Mouse (Mus musculus): ENCODE results near the gene Galnt6.

Gene Galnt6

DNA sequence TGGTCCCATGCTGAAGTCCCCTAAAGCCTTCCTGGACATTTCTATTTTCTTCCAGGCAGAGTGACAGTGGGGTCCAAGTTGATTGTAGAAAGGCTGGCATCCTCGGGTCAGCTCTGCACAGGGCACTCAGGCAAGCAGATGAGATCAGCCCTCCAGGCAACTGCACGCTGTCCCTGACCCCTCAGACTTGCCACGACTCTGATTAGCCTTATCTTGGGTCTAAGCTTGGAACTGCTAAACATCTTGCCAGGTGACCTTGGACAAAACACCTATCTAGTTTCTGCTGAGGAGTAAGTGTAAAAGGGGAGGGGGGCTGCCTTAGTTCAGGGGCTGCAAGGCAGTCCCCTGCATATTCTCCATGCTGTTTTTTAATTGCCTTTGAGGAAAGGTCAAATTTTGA lies 37.2 kb downstream of the Galnt6 start:
- Histone ChIP-seq H3K27me3 (ENCODE audit: control insufficient read depth, insufficient read depth, low read length, poor library complexity, severe bottlenecking) (no peaks in the 10 kb centered on the region), H3K36me3 (ENCODE audit: control insufficient read depth, insufficient read depth, low read length, poor library complexity, severe bottlenecking) (peaks cover 4% of the 10 kb centered on the region; the same call in 1 of the 2 replicates)
- DNase-seq (ENCODE audit: low read depth, low spot score) = no peak

GRCm38 (mm10) chr15:100687430-100687971 lies 41.7 kb downstream of the Galnt6 start, which contains the start of gene Cela1:
TSS of gene Cela1 (minus strand) at chr15:100687921.
- H3K36me3 ChIP-seq (ENCODE audit: control insufficient read depth, insufficient read depth, low read length, poor library complexity, severe bottlenecking) = no peaks in the 10 kb centered on the region
- no peak for DNase-seq (ENCODE audit: low read depth, low spot score)
- H3K27me3 ChIP-seq (ENCODE audit: control insufficient read depth, insufficient read depth, low read length, poor library complexity, severe bottlenecking) = no peaks in the 10 kb centered on the region; the same call in 1 of the 2 replicates

GRCm38 (mm10) chr15:100686989-100687388 lies 42.2 kb downstream of the Galnt6 start:
- peak; percentile 54 for DNase-seq (ENCODE audit: low read depth, low spot score)
- Histone ChIP-seq H3K27me3 (ENCODE audit: control insufficient read depth, insufficient read depth, low read length, poor library complexity, severe bottlenecking) (no peaks in the 10 kb centered on the region; the same call in 1 of the 2 replicates), H3K36me3 (ENCODE audit: control insufficient read depth, insufficient read depth, low read length, poor library complexity, severe bottlenecking) (no peaks in the 10 kb centered on the region)

DNA sequence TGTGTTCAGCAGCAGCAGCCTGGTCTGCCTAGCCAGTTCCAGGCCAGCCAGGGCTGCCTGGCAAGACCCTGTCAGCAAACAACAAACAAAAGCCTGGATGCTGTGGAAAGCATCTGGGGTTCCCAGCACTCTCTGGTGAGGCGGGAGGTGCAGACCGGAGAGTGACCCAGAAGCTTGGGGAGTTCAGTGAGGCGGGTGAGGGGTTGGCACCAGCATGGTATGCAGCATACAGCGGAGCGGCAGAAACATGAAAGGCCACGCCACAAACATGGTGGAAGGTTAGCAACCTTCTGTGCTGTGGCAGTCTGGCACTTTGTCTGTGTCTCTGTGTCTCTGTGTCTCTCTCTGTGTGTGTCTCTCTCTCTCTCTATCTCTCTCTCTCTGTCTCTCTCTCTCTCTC lies 42.7 kb downstream of the Galnt6 start:
- Histone ChIP-seq H3K27me3 (ENCODE audit: control insufficient read depth, insufficient read depth, low read length, poor library complexity, severe bottlenecking) (no peaks in the 10 kb centered on the region; the same call in 1 of the 2 replicates), H3K36me3 (ENCODE audit: control insufficient read depth, insufficient read depth, low read length, poor library complexity, severe bottlenecking) (no peaks in the 10 kb centered on the region)
- no peak for DNase-seq (ENCODE audit: low read depth, low spot score)

GRCm38 (mm10) chr15:100685849-100686248 lies 43.3 kb downstream of the Galnt6 start:
- no peaks in the 10 kb centered on the region; the same call in 1 of the 2 replicates for H3K27me3 ChIP-seq (ENCODE audit: control insufficient read depth, insufficient read depth, low read length, poor library complexity, severe bottlenecking)
- H3K36me3 ChIP-seq (ENCODE audit: control insufficient read depth, insufficient read depth, low read length, poor library complexity, severe bottlenecking) = no peaks in the 10 kb centered on the region
- no peak for DNase-seq (ENCODE audit: low read depth, low spot score)

DNA sequence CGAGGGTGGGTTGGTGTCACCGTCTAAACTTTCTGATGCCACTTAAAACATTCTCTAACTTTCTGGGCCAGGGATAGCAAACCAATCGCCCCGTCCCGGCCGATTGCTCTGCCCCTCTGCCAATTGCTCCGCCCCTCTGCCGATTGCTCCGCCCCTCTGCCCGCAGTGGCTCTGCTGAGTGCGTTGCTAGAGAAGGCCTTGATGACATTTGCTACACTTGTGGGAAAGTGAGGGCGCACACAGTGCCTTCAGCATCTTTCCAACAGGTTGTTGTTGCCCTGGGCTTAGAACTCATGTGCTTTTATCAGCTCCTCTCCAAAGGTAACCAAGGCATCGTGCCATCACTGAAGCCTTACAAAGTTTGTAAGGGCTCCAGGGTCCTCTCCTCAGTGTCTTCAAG lies 43.9 kb downstream of the Galnt6 start:
- Histone ChIP-seq H3K36me3 (ENCODE audit: control insufficient read depth, insufficient read depth, low read length, poor library complexity, severe bottlenecking) (no peaks in the 10 kb centered on the region), H3K27me3 (ENCODE audit: control insufficient read depth, insufficient read depth, low read length, poor library complexity, severe bottlenecking) (no peaks in the 10 kb centered on the region; the same call in 1 of the 2 replicates)
- no peak for DNase-seq (ENCODE audit: low read depth, low spot score)

GRCm38 (mm10) chr15:100684450-100684849 lies 44.7 kb downstream of the Galnt6 start:
- DNase-seq (ENCODE audit: low read depth, low spot score) = no peak
- H3K27me3 ChIP-seq (ENCODE audit: control insufficient read depth, insufficient read depth, low read length, poor library complexity, severe bottlenecking) = no peaks in the 10 kb centered on the region; the same call in 1 of the 2 replicates

DNA sequence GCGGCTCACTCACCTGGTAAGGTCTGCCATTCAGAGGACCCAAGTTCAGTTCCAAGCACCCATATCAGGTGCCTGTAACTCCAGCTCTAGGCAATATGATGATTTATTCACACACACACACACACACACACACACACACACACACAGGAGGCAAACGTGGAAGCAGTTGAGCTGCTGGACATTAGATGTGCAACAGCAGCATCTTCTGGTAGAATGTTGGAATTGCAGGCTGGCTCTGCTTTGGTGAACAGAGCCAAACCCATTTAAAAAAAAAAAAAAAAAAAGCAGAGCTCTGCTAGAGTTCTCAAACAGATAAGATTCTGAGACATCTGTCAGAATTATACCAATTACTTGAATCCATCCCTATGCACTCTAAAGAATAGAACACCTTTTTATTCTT lies 46.1 kb downstream of the Galnt6 start:
- DNase-seq (ENCODE audit: low read depth, low spot score) = peak; percentile 96
- H3K27me3 ChIP-seq (ENCODE audit: control insufficient read depth, insufficient read depth, low read length, poor library complexity, severe bottlenecking) = no peaks in the 10 kb centered on the region; the same call in 1 of the 2 replicates
- H3K36me3 ChIP-seq (ENCODE audit: control insufficient read depth, insufficient read depth, low read length, poor library complexity, severe bottlenecking) = no peaks in the 10 kb centered on the region

More at GRCm38 (mm10) chr15:100684450-100684849, 44.7 kb downstream of the Galnt6 start:
- H3K36me3 ChIP-seq (ENCODE audit: control insufficient read depth, insufficient read depth, low read length, poor library complexity, severe bottlenecking) = no peaks in the 10 kb centered on the region

GRCm38 (mm10) chr15:100681770-100682169 lies 47.4 kb downstream of the Galnt6 start:
- Histone ChIP-seq H3K36me3 (ENCODE audit: control insufficient read depth, insufficient read depth, low read length, poor library complexity, severe bottlenecking) (no peaks in the 10 kb centered on the region), H3K27me3 (ENCODE audit: control insufficient read depth, insufficient read depth, low read length, poor library complexity, severe bottlenecking) (no peaks in the 10 kb centered on the region; the same call in 1 of the 2 replicates)
- DNase-seq (ENCODE audit: low read depth, low spot score) = no peak

GRCm38 (mm10) chr15:100680381-100680780 lies 48.8 kb downstream of the Galnt6 start:
- Histone ChIP-seq H3K27me3 (ENCODE audit: control insufficient read depth, insufficient read depth, low read length, poor library complexity, severe bottlenecking) (no peaks in the 10 kb centered on the region), H3K36me3 (ENCODE audit: control insufficient read depth, insufficient read depth, low read length, poor library complexity, severe bottlenecking) (no peaks in the 10 kb centered on the region)
- no peak for DNase-seq (ENCODE audit: low read depth, low spot score)

DNA sequence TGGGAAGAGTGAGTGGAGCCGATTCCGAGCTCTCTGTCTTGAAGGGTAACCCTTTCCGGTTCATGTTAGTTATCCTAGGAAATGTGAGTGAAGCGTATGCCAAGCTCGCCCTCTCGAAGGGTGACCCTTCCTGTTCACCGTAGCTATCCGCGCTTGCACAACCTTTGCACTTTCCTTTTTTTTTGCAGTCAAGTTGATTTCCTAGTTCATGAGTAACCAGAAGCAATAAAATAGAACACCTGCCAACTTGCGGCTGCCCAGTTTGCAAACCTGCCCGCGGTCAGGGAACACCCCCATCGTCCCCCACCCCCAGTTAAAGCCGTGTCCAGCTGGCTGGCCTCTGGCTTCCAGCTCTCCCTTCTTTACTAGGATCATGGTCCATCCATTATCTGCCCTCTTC lies 50.2 kb downstream of the Galnt6 start:
- Histone ChIP-seq H3K36me3 (ENCODE audit: control insufficient read depth, insufficient read depth, low read length, poor library complexity, severe bottlenecking) (no peaks in the 10 kb centered on the region), H3K27me3 (ENCODE audit: control insufficient read depth, insufficient read depth, low read length, poor library complexity, severe bottlenecking) (no peaks in the 10 kb centered on the region)
- DNase-seq (ENCODE audit: low read depth, low spot score) = no peak

DNA sequence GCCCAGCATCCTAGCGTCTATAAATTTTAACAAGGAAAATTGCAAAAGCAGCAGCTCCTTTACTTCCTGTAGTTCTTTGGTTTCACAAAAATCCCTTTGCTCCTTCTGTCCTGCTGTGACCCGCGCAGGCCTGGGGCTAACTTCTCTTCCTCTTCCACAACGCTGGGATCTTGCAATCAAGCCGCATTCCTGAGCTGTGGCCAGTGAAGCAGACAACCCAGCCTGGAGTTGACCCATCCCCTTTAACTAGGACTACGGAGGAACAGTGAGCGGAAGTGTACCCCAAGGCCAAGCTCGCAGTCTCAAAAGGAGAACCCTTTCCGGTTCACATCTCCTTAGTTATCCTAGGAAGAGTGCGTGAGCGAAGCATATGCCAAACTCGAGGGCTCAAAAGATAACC lies 50.6 kb downstream of the Galnt6 start:
- Histone ChIP-seq H3K27me3 (ENCODE audit: control insufficient read depth, insufficient read depth, low read length, poor library complexity, severe bottlenecking) (no peaks in the 10 kb centered on the region), H3K36me3 (ENCODE audit: control insufficient read depth, insufficient read depth, low read length, poor library complexity, severe bottlenecking) (no peaks in the 10 kb centered on the region)
- no peak for DNase-seq (ENCODE audit: low read depth, low spot score)

GRCm38 (mm10) chr15:100677675-100678074 lies 51.5 kb downstream of the Galnt6 start:
- no peak for DNase-seq (ENCODE audit: low read depth, low spot score)
- no peaks in the 10 kb centered on the region for H3K36me3 ChIP-seq (ENCODE audit: control insufficient read depth, insufficient read depth, low read length, poor library complexity, severe bottlenecking)
- no peaks in the 10 kb centered on the region for H3K27me3 ChIP-seq (ENCODE audit: control insufficient read depth, insufficient read depth, low read length, poor library complexity, severe bottlenecking)

- Histone ChIP-seq H3K36me3 (ENCODE audit: control insufficient read depth, insufficient read depth, low read length, poor library complexity, severe bottlenecking) (no peaks in the 10 kb centered on the region), H3K27me3 (ENCODE audit: control insufficient read depth, insufficient read depth, low read length, poor library complexity, severe bottlenecking) (no peaks in the 10 kb centered on the region)
- DNase-seq (ENCODE audit: low read depth, low spot score) = peak; percentile 46
Measured at GRCm38 (mm10) chr15:100676521-100676920, 52.7 kb downstream of the Galnt6 start.

GRCm38 (mm10) chr15:100675486-100675885 lies 53.7 kb downstream of the Galnt6 start:
- no peak for DNase-seq (ENCODE audit: low read depth, low spot score)
- no peaks in the 10 kb centered on the region for H3K27me3 ChIP-seq (ENCODE audit: control insufficient read depth, insufficient read depth, low read length, poor library complexity, severe bottlenecking)
- H3K36me3 ChIP-seq (ENCODE audit: control insufficient read depth, insufficient read depth, low read length, poor library complexity, severe bottlenecking) = no peaks in the 10 kb centered on the region

DNA sequence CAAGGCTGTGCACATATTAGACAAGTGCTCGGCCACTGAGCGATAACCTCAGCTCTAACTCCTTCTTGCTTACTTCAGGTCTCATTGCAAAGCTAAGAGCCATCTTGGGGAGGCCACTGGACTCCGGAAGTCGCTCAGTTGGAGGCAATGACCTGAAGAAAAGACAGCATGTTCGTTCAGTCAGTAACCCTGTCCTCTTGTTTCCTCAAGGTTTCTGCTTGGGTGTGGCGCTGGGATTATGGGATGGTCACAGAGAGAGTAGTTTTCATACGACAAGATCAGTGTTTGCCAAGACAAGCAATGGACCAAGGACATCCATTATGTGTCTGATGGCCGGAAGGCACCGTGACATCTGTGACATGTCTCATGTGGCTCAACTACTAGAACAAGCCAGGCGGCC lies 54.6 kb downstream of the Galnt6 start:
- no peaks in the 10 kb centered on the region for H3K27me3 ChIP-seq (ENCODE audit: control insufficient read depth, insufficient read depth, low read length, poor library complexity, severe bottlenecking)
- H3K36me3 ChIP-seq (ENCODE audit: control insufficient read depth, insufficient read depth, low read length, poor library complexity, severe bottlenecking) = no peaks in the 10 kb centered on the region
- DNase-seq (ENCODE audit: low read depth, low spot score) = no peak
